Mouse (Mus musculus): ENCODE data around the gene Plbd2.
A peak's percentile ranks its signal among the peaks of the same experiment; 100 is the strongest.

Plbd2 gene

GRCm38 (mm10) chr5:120475861-120476260 is 27.6 kb downstream of the Plbd2 start:
- DNase-seq (ENCODE audit: low read depth, low spot score) = no peak

GRCm38 (mm10) chr5:120473361-120473760 is 30.1 kb downstream of the Plbd2 start:
- no peak for DNase-seq (ENCODE audit: low read depth, low spot score)

- no peak for DNase-seq (ENCODE audit: low read depth, low spot score)
These were observed 30.7 kb downstream of the Plbd2 start, which contains the start of gene Sdsl for GRCm38 (mm10) chr5:120472770-120473169. Sdsl (minus strand) TSS chr5:120472810.

- no peak for DNase-seq (ENCODE audit: low read depth, low spot score)
These were observed 31.9 kb downstream of the Plbd2 start for GRCm38 (mm10) chr5:120471538-120471937.

- no peak for DNase-seq (ENCODE audit: low read depth, low spot score)
These were observed 34.6 kb downstream of the Plbd2 start for GRCm38 (mm10) chr5:120468830-120469229.

- DNase-seq (ENCODE audit: low read depth, low spot score) = no peak
These were observed 35.1 kb downstream of the Plbd2 start for GRCm38 (mm10) chr5:120468336-120468735.

GRCm38 (mm10) chr5:120467026-120467425 is 36.4 kb downstream of the Plbd2 start:
- no peak for DNase-seq (ENCODE audit: low read depth, low spot score)

- DNase-seq (ENCODE audit: low read depth, low spot score) = no peak
These were observed 37.6 kb downstream of the Plbd2 start for GRCm38 (mm10) chr5:120465860-120466259.

GRCm38 (mm10) chr5:120465062-120465461 is 38.4 kb downstream of the Plbd2 start:
- peak; percentile 61 for DNase-seq (ENCODE audit: low read depth, low spot score)

- peak; percentile 81 for DNase-seq (ENCODE audit: low read depth, low spot score)
These were observed 39.1 kb downstream of the Plbd2 start for GRCm38 (mm10) chr5:120464321-120464720.

- no peak for DNase-seq (ENCODE audit: low read depth, low spot score)
These were observed 41.5 kb downstream of the Plbd2 start for GRCm38 (mm10) chr5:120461902-120462301.

GRCm38 (mm10) chr5:120459133-120459532 is 44.3 kb downstream of the Plbd2 start:
- DNase-seq (ENCODE audit: low read depth, low spot score) = peak; percentile 93

GRCm38 (mm10) chr5:120457628-120458027 is 45.8 kb downstream of the Plbd2 start:
- peak; percentile 95 for DNase-seq (ENCODE audit: low read depth, low spot score)

- DNase-seq (ENCODE audit: low read depth, low spot score) = no peak
These were observed 46.4 kb downstream of the Plbd2 start for GRCm38 (mm10) chr5:120456841-120457554.

- no peak for DNase-seq (ENCODE audit: low read depth, low spot score)
These were observed 47.2 kb downstream of the Plbd2 start for GRCm38 (mm10) chr5:120456253-120456652.

GRCm38 (mm10) chr5:120454756-120455337 is 48.6 kb downstream of the Plbd2 start:
- DNase-seq (ENCODE audit: low read depth, low spot score) = peak; percentile 64

- DNase-seq (ENCODE audit: low read depth, low spot score) = no peak
These were observed 56.1 kb downstream of the Plbd2 start for GRCm38 (mm10) chr5:120447305-120447704.

- DNase-seq (ENCODE audit: low read depth, low spot score) = peak; percentile 95
These were observed 62.7 kb downstream of the Plbd2 start for GRCm38 (mm10) chr5:120440733-120441132.

GRCm38 (mm10) chr5:120439887-120440670 is 63.3 kb downstream of the Plbd2 start:
- peak; percentile 36 for DNase-seq (ENCODE audit: low read depth, low spot score)

- peak; percentile 57 for DNase-seq (ENCODE audit: low read depth, low spot score)
These were observed 64.3 kb downstream of the Plbd2 start for GRCm38 (mm10) chr5:120438991-120439710.

GRCm38 (mm10) chr5:120438469-120438868 is 65.0 kb downstream of the Plbd2 start:
- peak; percentile 23 for DNase-seq (ENCODE audit: low read depth, low spot score)

- DNase-seq (ENCODE audit: low read depth, low spot score) = peak; percentile 55
These were observed 65.4 kb downstream of the Plbd2 start for GRCm38 (mm10) chr5:120437986-120438385.
